Mouse (Mus musculus): ENCODE measurements around the gene Raph1. TPM values are rescaled to one million over a fixed set of nuclear protein-coding genes. Genes with fewer than 3 reads are reported as not detected.
"Not testable (repeated sequence)": the region's sequence is repeated elsewhere in the genome, so short reads cannot be mapped to it uniquely, and the experiment has no call there.

Gene Raph1
- polyA plus RNA-seq, 1 experiment from 2014 or later = 21.5 TPM

- Histone ChIP-seq H3K36me3 (replicated peaks) (peaks cover 57% of the 10 kb centered on the region), H3K9me3 (no peaks in the 10 kb centered on the region), H3K4me3 (no peak overlapping the region), H3K27me3 (ENCODE audit: poor library complexity, severe bottlenecking) (no peaks in the 10 kb centered on the region), H3K27ac (no peak overlapping the region), H3K4me1 (no peaks in the 10 kb centered on the region)
- DNase-seq (ENCODE audit: extremely low spot score, low spot score) = no peak
- WGBS = 93% methylated on average over 7 of the region's 7 CpGs
Measured at GRCm38 (mm10) chr1:60470541-60470940, 96.4 kb downstream of the Raph1 start.

- Histone ChIP-seq H3K27me3 (ENCODE audit: poor library complexity, severe bottlenecking) (no peaks in the 10 kb centered on the region), H3K27ac (no peak overlapping the region), H3K9me3 (no peaks in the 10 kb centered on the region), H3K4me3 (no peak overlapping the region), H3K4me1 (no peaks in the 10 kb centered on the region), H3K36me3 (replicated peaks) (peaks cover 63% of the 10 kb centered on the region)
- WGBS = 87% methylated on average over 2 of the region's 2 CpGs
- DNase-seq (ENCODE audit: extremely low spot score, low spot score) = no peak
Measured at GRCm38 (mm10) chr1:60469491-60469890, 97.4 kb downstream of the Raph1 start.

DNA sequence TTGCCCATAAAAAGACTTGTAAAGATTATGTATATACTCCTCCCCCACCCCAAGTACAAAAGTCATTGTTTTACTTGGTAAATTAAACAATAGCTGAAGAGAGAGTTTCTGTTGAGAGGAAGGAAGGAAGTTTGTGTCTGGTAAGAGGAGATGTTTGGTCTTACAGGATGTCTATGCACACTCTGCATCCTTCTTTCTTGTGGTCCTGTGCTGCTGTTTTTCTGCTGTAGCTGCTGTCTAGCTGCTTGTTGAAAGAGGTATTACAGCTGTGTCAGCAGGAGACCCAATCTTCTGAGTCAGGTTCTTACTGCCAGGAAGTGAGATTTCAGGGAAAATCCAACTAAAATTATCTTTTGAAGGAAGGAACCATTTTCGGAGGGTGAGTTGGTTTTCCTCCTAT, 106.3 kb downstream of the Raph1 start:
- Histone ChIP-seq H3K4me3 (no peak overlapping the region), H3K4me1 (no peaks in the 10 kb centered on the region), H3K9me3 (no peaks in the 10 kb centered on the region), H3K27ac (no peak overlapping the region), H3K27me3 (ENCODE audit: poor library complexity, severe bottlenecking) (no peaks in the 10 kb centered on the region), H3K36me3 (replicated peaks) (peaks cover 65% of the 10 kb centered on the region)
- WGBS = 91% methylated on average over 1 of the region's 1 CpGs
- DNase-seq (ENCODE audit: extremely low spot score, low spot score) = no peak

GRCm38 (mm10) chr1:60449896-60450295, 117.0 kb downstream of the Raph1 start:
- H3K4me3 ChIP-seq = no peak overlapping the region
- no peaks in the 10 kb centered on the region for H3K27me3 ChIP-seq (ENCODE audit: poor library complexity, severe bottlenecking)
- 57% methylated on average over 1 of the region's 1 CpGs for WGBS
- no peak overlapping the region for H3K27ac ChIP-seq
- H3K4me1 ChIP-seq = no peaks in the 10 kb centered on the region
- peaks cover 68% of the 10 kb centered on the region for H3K36me3 ChIP-seq (replicated peaks)
- no peak for DNase-seq (ENCODE audit: extremely low spot score, low spot score)
- no peaks in the 10 kb centered on the region for H3K9me3 ChIP-seq

- Histone ChIP-seq H3K27me3 (ENCODE audit: poor library complexity, severe bottlenecking) (no peaks in the 10 kb centered on the region), H3K4me3 (no peak overlapping the region)
- 90% methylated on average over 12 of the region's 12 CpGs for WGBS
Measured at GRCm38 (mm10) chr1:60447067-60447466, 119.8 kb downstream of the Raph1 start.

GRCm38 (mm10) chr1:60441438-60441837, 125.5 kb downstream of the Raph1 start:
- not testable (repeated sequence) for H3K9me3 ChIP-seq; H3K4me3 ChIP-seq; H3K27me3 ChIP-seq (ENCODE audit: poor library complexity, severe bottlenecking); DNase-seq (ENCODE audit: extremely low spot score, low spot score); H3K4me1 ChIP-seq; H3K27ac ChIP-seq
- peaks cover 52% of the 10 kb centered on the region for H3K36me3 ChIP-seq (replicated peaks)
- WGBS = 81% methylated on average over 5 of the region's 5 CpGs

More at GRCm38 (mm10) chr1:60447067-60447466, 119.8 kb downstream of the Raph1 start:
- Histone ChIP-seq H3K4me1 (no peaks in the 10 kb centered on the region), H3K27ac (no peak overlapping the region), H3K9me3 (no peaks in the 10 kb centered on the region), H3K36me3 (replicated peaks) (peaks cover 48% of the 10 kb centered on the region)
- DNase-seq (ENCODE audit: extremely low spot score, low spot score) = no peak

- 13% methylated on average over 1 of the region's 1 CpGs for WGBS
- H3K4me3 ChIP-seq = no peak overlapping the region
- DNase-seq (ENCODE audit: extremely low spot score, low spot score) = no peak
- H3K27ac ChIP-seq = no peak overlapping the region
- H3K9me3 ChIP-seq = no peaks in the 10 kb centered on the region; the same call in 1 of the 2 replicates
- H3K27me3 ChIP-seq (ENCODE audit: poor library complexity, severe bottlenecking) = no peaks in the 10 kb centered on the region
- H3K36me3 ChIP-seq (replicated peaks) = peaks cover 24% of the 10 kb centered on the region
- peaks cover 5% of the 10 kb centered on the region; the same call in 1 of the 2 replicates for H3K4me1 ChIP-seq
Measured at GRCm38 (mm10) chr1:60432497-60432896, 134.4 kb downstream of the Raph1 start.

Small RNAs within 50 kb of the gene (microRNA-seq; reads per million reads assigned to microRNA genes)
- gene Gm23762 = not detected

Other genes with a start within 250 kb of the Raph1 start
- gene Cyp20a1, start 223.8 kb downstream of the Raph1 start, polyA plus RNA-seq (2016; fragmentation: Nextera tagmentation; extraction: Ambion mirVana) = 23.9 and 25.6 TPM in 2 replicates
- 50.6 and 54.5 TPM in 2 replicates for gene Abi2, start 157.5 kb downstream of the Raph1 start, polyA plus RNA-seq (2016; fragmentation: Nextera tagmentation; extraction: Ambion mirVana)
- 0.02 and 0.09 TPM in 2 replicates for gene Cd28, start 149.7 kb upstream of the Raph1 start, polyA plus RNA-seq (2016; fragmentation: Nextera tagmentation; extraction: Ambion mirVana)

Measured in forebrain, embryonic 10.5 days (tissue).